Mouse (Mus musculus) stomach, embryonic 14.5 days (tissue): ENCODE results near the gene Rab5b. TPM values are rescaled to one million over a fixed set of nuclear protein-coding genes. Genes with fewer than 3 reads are reported as not detected.
"Not testable (repeated sequence)": the region's sequence is repeated elsewhere in the genome, so short reads cannot be mapped to it uniquely, and the experiment has no call there.

Source experiments
- ATAC-seq: fragments of 200-750 bp; cut with Nextera tagmentation; 2 replicates; pipeline ENCODE4 v1.8.0; 2017; ENCODE audit warnings: low read depth, moderate TSS enrichment; ENCODE audit not compliant: insufficient number of reproducible peaks, insufficient read depth, low FRiP score
- H3K27ac ChIP-seq: fragments of 300-500 bp; sonication (generic); 2 replicates; pipeline ENCODE4 v1.5.1; 2014; ENCODE audit warnings: mild to moderate bottlenecking, low read length, moderate library complexity, mixed read lengths
- H3K27me3 ChIP-seq: fragments of 300-500 bp; sonication (generic); 2 replicates; pipeline ENCODE4 v1.6.1; 2014; ENCODE audit warnings: low read length, control low read depth, mixed read lengths; ENCODE audit not compliant: control insufficient read depth, insufficient read depth
- H3K36me3 ChIP-seq: fragments of 300-500 bp; sonication (generic); 2 replicates; pipeline ENCODE4 v1.6.1; 2014; ENCODE audit warnings: mild to moderate bottlenecking, control low read depth, low read length, moderate library complexity, mixed read lengths; ENCODE audit not compliant: control insufficient read depth, insufficient read depth
- H3K4me1 ChIP-seq: fragments of 300-500 bp; sonication (generic); 2 replicates; pipeline ENCODE4 v1.6.1; 2014; ENCODE audit warnings: low read length, control low read depth, mixed read lengths; ENCODE audit not compliant: control insufficient read depth, insufficient read depth
- H3K4me2 ChIP-seq: fragments of 300-500 bp; sonication (generic); replicated peaks from 2 replicates; pipeline ENCODE4 v1.6.1; 2014; ENCODE audit warnings: low read depth, low read length, control low read depth
- H3K4me3 ChIP-seq: fragments of 300-500 bp; sonication (generic); 2 replicates; pipeline ENCODE4 v1.5.1; 2014; ENCODE audit warnings: low read depth, low read length, control low read depth
- H3K9ac ChIP-seq: fragments of 300-500 bp; sonication (generic); replicated peaks from 2 replicates; pipeline ENCODE4 v1.6.1; 2014; ENCODE audit warnings: low read depth, mild to moderate bottlenecking, control low read depth, low read length, moderate library complexity, mixed read lengths
- H3K9me3 ChIP-seq: fragments of 300-500 bp; sonication (generic); 2 replicates; pipeline ENCODE4 v1.6.1; 2016; ENCODE audit warnings: low read depth, low read length, control low read depth; ENCODE audit not compliant: control insufficient read depth
- WGBS: fragments of 180-500 bp; shearing (Covaris S2); extraction: QIAGEN DNeasy Blood & Tissue Kit; methylation state at CpG from one replicate; pipeline ENCODE4 v1.1.7; 2014; 5-methylcytosine and 5-hydroxymethylcytosine counted together
- polyA plus RNA-seq: library from polyadenylated mRNA; unstranded; fragments of >200 nt; fragmentation: Nextera tagmentation; extraction: Ambion mirVana; gene quantifications from 2 replicates; pipeline ENCODE4 v1.2.1, GENCODE M21; 2014

Rab5b gene
- polyA plus RNA-seq, 1 experiment from 2014 or later = 65.9 TPM

DNA sequence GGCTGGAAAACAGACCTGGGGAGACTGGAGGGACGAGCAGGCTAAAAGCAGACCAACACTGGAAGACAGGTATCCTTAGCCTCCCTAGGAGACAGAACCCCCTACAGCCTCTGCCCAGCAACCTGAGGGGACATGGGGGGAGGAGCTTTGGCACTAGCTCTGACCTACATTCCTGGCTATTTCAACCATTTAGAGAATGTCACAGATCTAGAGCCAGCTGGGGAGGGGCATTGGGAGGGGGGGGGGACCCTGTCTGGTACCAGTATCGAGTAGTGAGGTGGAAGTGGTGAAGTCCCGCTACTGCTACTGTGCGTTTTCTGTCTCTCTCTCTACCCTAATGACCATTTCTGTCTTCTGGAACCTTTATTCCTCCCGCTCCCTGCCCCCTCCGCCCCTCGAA, 54.2 kb downstream of the Rab5b start:
- Histone ChIP-seq H3K27me3 (no peaks in the 10 kb centered on the region), H3K36me3 (no peaks in the 10 kb centered on the region), H3K9me3 (no peaks in the 10 kb centered on the region), H3K27ac (no peak overlapping the region), H3K9ac (no peak overlapping the region), H3K4me3 (no peak overlapping the region), H3K4me2 (no peak overlapping the region), H3K4me1 (peaks cover 8% of the 10 kb centered on the region; the same call in 1 of the 2 replicates)
- ATAC-seq = no peak
- 70% methylated on average over 7 of the region's 7 CpGs for WGBS

- Histone ChIP-seq H3K9me3 (no peaks in the 10 kb centered on the region), H3K36me3 (no peaks in the 10 kb centered on the region), H3K27ac (no peak overlapping the region), H3K27me3 (no peaks in the 10 kb centered on the region), H3K4me1 (0 out of 2 replicates have a peak, but pooled peaks cover 3% of the 10 kb centered on the region), H3K9ac (no peak overlapping the region), H3K4me2 (no peak overlapping the region), H3K4me3 (no peak overlapping the region)
- no peak for ATAC-seq
- 92% methylated on average over 15 of the region's 15 CpGs for WGBS
Observed at GRCm38 (mm10) chr10:128640891-128641290, 55.2 kb downstream of the Rab5b start.

- no peaks in the 10 kb centered on the region for H3K36me3 ChIP-seq
- no peak overlapping the region for H3K27ac ChIP-seq
- 88% methylated on average over 14 of the region's 14 CpGs for WGBS
- no peak for ATAC-seq
- no peak overlapping the region for H3K4me3 ChIP-seq
- no peaks in the 10 kb centered on the region for H3K9me3 ChIP-seq
- H3K9ac ChIP-seq = no peak overlapping the region
- H3K4me1 ChIP-seq = 0 out of 2 replicates have a peak, but pooled peaks cover under 1% of the 10 kb centered on the region
- H3K27me3 ChIP-seq = no peaks in the 10 kb centered on the region
- no peak overlapping the region for H3K4me2 ChIP-seq
Observed at GRCm38 (mm10) chr10:128639999-128640398, 56.1 kb downstream of the Rab5b start.

DNA sequence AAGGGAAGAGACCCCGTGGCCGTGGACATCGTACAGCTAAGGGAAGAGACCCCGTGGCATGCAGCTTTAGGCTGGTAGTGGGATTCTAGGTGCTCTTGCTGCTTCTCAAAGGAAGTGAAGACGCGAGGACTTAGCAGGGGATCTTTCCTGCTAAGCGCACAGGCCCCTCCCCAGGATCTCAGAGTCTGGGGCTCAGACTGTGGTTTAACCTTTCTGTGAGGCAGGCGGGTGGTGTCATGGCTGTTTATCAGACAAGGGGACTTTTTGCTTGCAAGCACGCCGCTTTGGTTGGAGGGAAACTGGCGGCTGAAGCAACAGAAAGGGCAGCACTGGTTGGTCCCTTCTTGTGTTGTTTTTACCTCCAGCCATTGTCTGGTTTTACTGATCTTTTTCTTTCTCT, 59.1 kb downstream of the Rab5b start:
- Histone ChIP-seq H3K4me1 (no peaks in the 10 kb centered on the region), H3K36me3 (no peaks in the 10 kb centered on the region)

DNA sequence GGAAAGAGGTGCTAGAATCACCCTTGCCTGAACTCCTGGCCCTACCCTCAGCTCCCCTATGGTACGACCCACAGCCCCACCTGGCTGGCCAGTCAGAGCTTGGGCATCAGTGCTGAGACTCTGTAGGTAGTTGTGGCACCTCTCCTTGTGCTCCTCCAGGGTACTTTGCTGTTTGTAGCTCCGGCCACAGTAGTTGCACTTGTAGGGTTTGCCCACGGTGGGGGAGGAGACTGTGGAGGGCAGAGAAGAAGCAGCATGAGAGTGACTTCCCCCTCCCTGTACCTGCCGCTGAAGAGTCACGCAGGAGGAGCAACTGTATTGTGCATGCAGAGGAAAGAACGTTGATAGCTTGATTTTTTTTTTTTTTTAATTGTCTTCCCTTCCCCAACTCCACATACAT, 59.5 kb downstream of the Rab5b start:
- 50% methylated on average over 6 of the region's 6 CpGs for WGBS
- H3K4me1 ChIP-seq = no peaks in the 10 kb centered on the region
- H3K9ac ChIP-seq = no peak overlapping the region
- H3K4me3 ChIP-seq = no peak overlapping the region
- no peaks in the 10 kb centered on the region for H3K9me3 ChIP-seq
- no peaks in the 10 kb centered on the region for H3K36me3 ChIP-seq
- no peak for ATAC-seq
- no peak overlapping the region for H3K27ac ChIP-seq
- no peaks in the 10 kb centered on the region for H3K27me3 ChIP-seq
- no peak overlapping the region for H3K4me2 ChIP-seq

More for the DNA sequence above, 59.1 kb downstream of the Rab5b start:
- H3K9me3 ChIP-seq = no peaks in the 10 kb centered on the region
- H3K27me3 ChIP-seq = no peaks in the 10 kb centered on the region
- H3K4me3 ChIP-seq = no peak overlapping the region
- no peak overlapping the region for H3K4me2 ChIP-seq
- H3K9ac ChIP-seq = no peak overlapping the region
- no peak for ATAC-seq
- WGBS = 27% methylated on average over 11 of the region's 11 CpGs
- H3K27ac ChIP-seq = no peak overlapping the region

DNA sequence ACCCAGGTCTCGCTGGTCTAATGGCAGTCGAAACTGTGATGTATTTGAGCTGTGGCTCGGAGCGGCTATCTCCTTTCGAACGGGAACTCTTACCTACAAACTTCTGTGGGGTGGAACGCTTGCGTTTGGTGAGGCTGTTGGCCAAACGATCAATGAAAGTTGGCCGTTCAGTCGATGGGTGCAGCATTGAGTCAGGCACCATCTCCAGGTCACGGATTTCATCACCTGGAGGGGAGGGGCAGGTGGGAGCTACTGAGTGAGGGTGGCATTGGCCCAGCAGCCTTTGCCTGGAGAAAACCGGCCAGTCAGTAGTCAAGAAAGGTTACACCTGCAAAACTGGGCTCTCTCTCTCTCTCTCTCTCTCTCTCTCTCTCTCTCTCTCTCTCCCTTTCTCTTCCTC, 60.4 kb downstream of the Rab5b start:
- WGBS = 90% methylated on average over 13 of the region's 13 CpGs
- H3K36me3 ChIP-seq = no peaks in the 10 kb centered on the region

DNA sequence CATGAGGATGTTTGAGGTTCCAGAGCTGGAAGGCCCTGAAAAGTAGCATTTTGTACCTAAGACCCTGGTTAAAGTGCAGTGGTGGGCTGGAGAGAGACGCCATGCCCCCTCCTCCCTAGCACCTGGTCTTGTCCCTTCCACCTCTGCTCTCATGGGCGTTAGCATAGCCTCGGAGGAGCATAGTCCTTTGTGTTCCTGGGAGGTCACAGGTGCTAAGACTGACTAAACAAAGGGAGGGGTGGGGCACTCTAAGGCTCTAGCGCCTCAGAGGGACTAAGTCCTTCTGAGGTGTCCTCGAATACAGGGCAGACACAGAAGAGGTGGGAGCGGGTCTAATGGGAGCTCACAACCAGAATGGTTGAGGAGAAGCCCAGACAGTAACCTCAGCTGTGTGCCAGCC, 64.5 kb downstream of the Rab5b start:
- no peak overlapping the region for H3K4me3 ChIP-seq
- 24% methylated on average over 6 of the region's 6 CpGs for WGBS
- H3K4me2 ChIP-seq = no peak overlapping the region
- no peak for ATAC-seq
- H3K36me3 ChIP-seq = no peaks in the 10 kb centered on the region
- H3K27ac ChIP-seq = no peak overlapping the region
- H3K27me3 ChIP-seq = no peaks in the 10 kb centered on the region
- H3K4me1 ChIP-seq = no peaks in the 10 kb centered on the region
- H3K9me3 ChIP-seq = no peaks in the 10 kb centered on the region
- no peak overlapping the region for H3K9ac ChIP-seq

More for the DNA sequence above, 60.4 kb downstream of the Rab5b start:
- H3K4me1 ChIP-seq = no peaks in the 10 kb centered on the region
- H3K4me3 ChIP-seq = no peak overlapping the region
- ATAC-seq = no peak
- no peaks in the 10 kb centered on the region for H3K9me3 ChIP-seq
- H3K9ac ChIP-seq = no peak overlapping the region
- no peak overlapping the region for H3K27ac ChIP-seq
- H3K4me2 ChIP-seq = no peak overlapping the region
- H3K27me3 ChIP-seq = no peaks in the 10 kb centered on the region

DNA sequence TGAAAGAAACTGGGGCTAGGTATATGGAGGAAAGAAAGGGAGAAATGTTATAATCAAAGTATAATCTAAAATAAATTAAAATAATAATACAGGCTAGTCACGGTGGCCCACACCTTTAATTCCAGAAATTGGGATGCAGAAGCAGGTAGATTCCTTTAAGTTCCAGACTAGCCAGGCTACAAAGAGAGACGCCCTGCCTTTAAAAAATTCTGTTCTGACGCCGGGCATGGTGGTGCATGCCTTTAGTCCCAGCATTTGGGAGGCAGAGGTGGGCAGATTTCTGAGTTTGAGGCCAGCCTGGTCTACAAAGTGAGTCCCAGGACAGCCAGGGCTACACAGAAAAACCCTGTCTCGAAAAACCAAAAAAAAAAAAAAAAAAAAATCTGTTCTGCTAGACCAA, 65.8 kb downstream of the Rab5b start:
- not testable (repeated sequence) for H3K27me3 ChIP-seq, H3K9ac ChIP-seq, H3K27ac ChIP-seq, ATAC-seq, H3K4me3 ChIP-seq, H3K9me3 ChIP-seq, H3K36me3 ChIP-seq, H3K4me1 ChIP-seq, H3K4me2 ChIP-seq
- 81% methylated on average over 5 of the region's 5 CpGs for WGBS

- no peak for ATAC-seq
- 82% methylated on average over 2 of the region's 2 CpGs for WGBS
Observed at GRCm38 (mm10) chr10:128629746-128630145, 66.3 kb downstream of the Rab5b start.

More at GRCm38 (mm10) chr10:128629746-128630145, 66.3 kb downstream of the Rab5b start:
- Histone ChIP-seq H3K4me3 (no peak overlapping the region), H3K27me3 (no peaks in the 10 kb centered on the region), H3K36me3 (peaks cover under 1% of the 10 kb centered on the region), H3K4me1 (0 out of 2 replicates have a peak, but pooled peaks cover 3% of the 10 kb centered on the region), H3K9me3 (no peaks in the 10 kb centered on the region), H3K4me2 (no peak overlapping the region), H3K27ac (no peak overlapping the region), H3K9ac (no peak overlapping the region)
